Mouse (Mus musculus): Measurements from ENCODE around the gene Tma16.

Gene Tma16

DNA sequence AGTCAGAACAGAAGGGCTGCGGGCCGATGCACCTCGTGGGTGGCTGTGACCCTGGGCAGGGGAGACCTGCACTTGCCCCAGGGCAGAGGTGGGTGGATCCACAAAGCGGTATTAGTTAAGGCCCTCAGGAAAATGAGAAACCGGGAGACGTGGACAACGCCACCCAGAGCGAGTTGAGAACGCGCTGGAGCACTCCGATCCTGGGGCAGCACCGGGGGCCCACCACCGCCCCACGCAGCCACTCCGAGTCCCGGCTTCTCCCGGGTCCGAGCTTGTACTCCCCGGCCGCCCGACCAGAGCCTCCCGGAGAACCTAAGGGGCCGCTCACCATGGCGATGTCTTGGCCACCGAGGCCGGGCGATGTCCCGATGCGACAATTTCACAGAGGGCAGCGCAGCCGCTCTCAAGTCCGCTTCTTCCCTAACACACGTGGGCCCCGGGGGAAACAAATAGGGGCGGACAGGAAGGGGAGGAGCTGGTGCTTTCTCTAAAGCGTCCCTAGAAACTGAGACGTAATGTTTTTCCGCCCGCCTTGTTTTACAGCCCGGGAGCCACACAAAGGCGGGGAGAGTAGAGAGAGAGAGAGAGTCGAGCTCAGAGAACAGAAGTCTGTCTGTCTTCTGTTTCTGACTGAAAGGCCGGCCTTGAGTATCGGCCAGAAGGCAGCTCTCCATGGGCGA lies at the start of gene Tma16:
Gene Tma16 (minus strand): TSS at position 447 of the 680 bp plus-strand sequence.
- DNase-seq (ENCODE audit: low read depth, low spot score) = peak; percentile 92

DNA sequence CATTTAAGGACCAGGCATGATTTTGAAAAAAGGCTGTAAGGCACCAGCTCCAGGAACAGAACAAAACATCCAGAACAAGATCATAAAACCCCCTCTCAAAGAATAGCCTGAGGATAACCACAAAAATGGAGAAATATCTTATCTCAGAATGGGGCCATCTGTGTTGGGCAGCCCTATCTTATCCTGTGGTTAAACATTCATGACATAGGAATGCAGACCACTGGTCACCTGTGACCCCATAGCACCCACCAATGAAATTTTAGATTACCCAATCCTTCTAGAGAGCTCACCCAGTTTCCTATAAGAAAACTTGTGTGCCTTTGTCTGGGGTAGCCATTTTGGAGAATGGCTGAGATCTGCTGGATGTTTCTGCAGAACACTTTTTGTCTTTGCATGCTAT lies 34.2 kb upstream of the Tma16 start:
- no peak for DNase-seq (ENCODE audit: low read depth, low spot score)

DNA sequence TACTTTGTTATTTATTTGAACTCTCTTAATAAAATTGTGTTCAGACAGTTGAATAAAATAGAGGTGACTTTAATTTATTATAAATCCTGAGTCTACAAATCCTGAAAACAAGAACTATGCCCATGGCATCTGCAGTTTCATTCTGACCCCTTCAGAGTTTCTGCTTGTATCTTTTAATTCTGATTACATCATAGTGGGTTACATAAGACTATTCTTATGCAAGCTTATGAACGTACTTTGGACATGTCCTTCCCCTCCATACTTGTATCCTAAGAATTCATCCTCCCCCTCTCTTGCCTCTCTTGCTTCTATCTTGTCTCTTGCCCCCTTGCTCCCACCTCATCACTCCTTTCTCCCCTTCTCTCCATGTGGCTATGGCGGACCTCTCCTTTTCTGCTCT lies 32.8 kb upstream of the Tma16 start:
- no peak for DNase-seq (ENCODE audit: low read depth, low spot score)

DNA sequence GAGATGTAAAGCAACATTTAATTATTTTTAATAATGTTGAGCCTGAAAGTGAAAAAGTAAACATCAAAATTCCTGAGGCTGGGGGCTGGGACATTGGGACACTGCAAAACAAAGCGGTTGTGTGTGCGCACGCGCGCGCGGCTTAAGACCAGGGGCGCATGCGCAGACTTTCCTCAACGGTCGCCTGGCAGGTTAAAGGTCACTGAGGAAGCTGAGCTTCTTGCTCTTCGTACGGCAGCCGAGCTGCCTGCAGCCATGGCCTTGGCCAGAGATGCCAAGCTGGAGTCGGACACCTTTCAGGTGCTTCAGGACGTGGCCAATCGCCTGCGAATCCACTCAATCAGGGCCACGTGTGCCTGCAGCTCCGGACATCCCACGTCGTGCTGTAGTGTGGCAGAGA lies 25.2 kb upstream of the Tma16 start, which contains the start of gene Tktl2:
Gene Tktl2 (plus strand): TSS at position 220 of the 400 bp plus-strand sequence.
- peak; percentile 63 for DNase-seq (ENCODE audit: low read depth, low spot score)

DNA sequence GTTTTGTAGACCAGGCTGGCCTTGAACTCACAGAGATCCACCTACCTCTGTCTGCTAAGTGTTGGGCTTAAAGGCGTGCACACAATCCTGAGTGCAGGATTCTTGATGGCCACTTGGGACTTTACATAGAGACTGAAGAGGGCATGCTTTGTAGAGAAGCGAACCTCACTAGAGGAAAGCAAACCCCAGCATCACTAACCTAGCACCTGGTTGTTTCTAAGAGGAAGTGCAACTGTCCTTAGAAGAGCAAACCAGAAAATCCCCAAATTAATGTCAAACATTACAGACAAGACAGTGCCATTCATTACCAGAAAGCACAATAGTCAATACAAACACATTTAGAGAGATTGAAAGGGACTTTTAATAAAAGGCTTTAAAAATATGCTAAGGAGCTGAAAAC lies 17.1 kb upstream of the Tma16 start:
- no peak for DNase-seq (ENCODE audit: low read depth, low spot score)

DNA sequence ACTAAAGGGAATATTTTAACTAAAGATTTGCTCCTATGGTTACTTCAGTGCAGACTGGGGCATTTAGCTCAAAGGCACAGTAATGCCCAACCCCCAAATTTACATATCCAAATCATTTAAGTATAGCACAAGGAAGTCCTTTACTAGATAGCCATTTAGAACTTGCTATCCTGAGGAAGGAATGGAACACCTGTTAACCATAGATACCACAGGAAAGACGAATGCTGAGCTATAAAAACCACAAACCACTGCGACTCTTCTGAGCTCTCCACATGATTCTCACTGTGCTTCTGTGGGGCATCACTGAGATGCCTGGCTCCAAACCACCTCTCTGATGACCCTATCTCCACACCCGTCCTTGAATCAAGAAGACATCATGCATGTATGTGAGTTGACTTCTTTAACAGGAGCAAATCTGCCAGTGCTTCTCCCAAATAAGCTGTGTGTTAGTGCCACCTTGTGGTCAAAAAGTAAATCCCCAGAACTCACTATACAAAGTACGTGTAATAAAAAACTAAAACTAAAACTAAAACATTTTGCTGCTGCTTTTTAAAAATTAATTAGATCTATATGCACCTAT lies 10.8 kb upstream of the Tma16 start:
- peak; percentile 55 for DNase-seq (ENCODE audit: low read depth, low spot score)

DNA sequence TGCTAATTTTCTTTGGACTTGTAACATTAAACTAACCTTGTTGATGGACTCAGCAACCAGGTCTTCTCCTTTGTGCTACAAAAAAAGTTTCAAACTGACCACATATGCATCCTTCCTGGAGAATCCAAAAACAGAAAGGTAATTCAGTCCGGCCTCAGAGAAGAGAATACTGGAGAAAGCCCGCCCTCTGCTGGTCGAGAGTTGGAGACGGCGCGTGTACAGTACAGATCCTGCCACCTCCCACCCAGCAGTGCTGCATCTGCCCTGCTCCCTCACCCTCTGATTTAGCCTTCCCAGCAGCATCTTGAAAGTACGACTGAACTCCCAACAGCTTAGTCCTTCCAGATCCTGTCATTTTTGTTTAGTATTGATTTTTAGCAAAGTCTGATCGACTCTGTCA lies 9.4 kb upstream of the Tma16 start:
- DNase-seq (ENCODE audit: low read depth, low spot score) = peak; percentile 59

DNA sequence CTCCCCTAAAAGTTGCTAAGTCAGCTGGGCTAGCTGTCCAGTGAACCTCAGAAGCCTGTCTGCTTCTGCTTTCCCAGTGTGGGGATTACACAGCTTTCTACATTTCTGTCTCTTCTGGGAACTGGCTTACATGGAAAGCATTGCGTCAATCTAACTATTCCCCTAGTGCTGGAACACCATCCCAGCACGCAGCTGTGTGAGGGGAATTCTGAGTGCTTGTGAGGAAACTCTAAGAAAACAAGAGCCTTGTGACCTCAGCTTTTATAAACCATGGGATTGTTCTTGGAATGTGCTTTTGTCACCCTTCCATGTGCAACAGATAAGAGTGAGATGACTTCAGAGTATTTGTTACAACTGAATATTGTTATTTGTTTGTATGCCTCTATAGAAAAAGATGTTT lies 8.2 kb upstream of the Tma16 start:
- no peak for DNase-seq (ENCODE audit: low read depth, low spot score)

DNA sequence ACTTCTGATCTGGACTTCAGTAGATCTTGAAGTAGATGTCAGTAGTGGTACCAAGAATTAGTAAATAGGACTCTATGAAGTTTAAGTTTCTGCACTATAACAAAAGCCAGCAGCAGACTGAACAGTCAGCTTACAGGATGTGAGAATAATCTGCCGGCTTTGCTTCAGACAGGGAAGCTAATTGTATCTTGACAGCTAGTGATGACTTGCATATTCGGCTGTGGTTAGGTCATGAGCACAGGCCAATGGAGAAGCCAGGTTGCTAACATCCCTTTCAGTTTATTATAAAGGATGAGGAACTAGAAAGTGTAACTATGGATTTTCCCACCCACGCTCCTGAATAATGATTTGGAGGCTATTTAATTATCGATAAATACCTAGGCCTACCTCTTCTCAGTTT lies 4.3 kb upstream of the Tma16 start:
- DNase-seq (ENCODE audit: low read depth, low spot score) = no peak

DNA sequence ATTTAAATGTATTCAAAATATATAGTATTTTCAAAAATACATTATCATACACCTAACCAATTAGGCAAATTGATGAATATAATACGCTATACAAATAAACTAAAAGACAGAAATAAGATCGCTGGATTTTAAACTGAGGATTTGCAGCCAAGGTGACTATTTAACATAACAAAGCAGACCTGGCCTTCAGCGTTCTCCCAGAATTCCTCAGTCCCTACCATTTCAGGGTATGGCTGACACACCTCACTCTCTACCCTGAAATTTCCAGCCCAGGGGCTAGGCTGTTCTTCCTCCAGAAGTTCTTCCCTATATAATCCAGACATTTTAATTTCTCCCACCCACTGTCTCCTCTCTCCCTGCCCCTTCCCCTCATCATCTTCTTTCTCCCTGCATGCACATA lies 2.2 kb upstream of the Tma16 start:
- DNase-seq (ENCODE audit: low read depth, low spot score) = peak; percentile 65

DNA sequence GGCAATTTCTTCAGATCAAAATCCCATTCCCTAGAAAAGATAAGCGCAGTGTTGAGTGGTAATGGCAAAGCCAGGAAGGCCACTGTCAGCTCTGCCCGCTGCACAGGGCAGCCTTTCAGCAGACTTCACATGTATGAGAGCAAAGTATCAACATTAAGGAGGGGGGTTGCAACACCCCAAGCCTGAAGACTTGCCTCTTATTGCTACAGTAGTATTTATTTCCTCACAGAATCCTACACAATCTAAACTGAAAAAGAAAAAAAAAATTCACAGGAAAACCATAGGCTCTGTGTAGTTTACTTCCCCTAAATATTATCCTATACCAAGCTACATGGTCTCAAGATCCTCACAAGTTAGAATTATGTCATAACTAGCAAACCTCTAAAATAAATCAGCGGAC lies 9.4 kb downstream of the Tma16 start:
- DNase-seq (ENCODE audit: low read depth, low spot score) = no peak

DNA sequence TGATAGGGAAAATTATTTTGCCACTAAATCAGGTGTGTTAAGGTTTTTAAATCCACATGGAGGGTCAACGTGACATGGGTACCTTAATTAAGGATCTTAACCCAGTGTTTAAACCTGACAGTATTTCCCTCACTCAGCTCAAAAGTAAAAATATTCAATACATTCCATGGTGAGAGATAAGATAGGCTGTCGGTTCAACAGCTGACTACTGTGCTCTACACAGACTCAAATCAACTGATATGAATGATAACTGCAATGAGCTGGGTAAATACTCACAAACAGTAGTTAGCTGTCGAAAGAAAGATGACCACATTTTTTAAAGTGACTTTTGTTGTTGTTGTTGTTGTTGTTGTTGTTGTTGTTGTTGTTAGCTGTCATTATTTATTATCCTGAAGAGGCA lies 16.5 kb downstream of the Tma16 start:
- DNase-seq (ENCODE audit: low read depth, low spot score) = no peak

DNA sequence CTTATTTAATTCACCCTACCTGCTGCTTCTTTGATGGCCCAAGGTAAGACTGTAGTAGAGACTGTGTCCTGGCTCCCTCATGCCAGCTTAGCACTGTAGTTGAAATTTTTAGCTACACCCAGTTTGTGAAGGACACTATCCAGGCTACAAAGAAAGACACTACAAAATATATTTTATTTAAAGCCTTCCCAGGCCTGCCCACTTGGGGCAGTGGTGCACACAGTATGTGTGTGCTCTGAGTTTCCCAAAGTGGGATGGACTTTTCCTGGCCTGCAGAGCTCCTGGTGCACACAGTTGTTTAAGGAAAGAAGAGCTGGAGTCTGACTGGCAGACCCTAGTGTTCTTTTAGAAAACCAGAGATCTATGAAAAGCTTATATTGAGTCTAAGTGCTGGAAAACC lies 29.3 kb downstream of the Tma16 start:
- peak; percentile 48 for DNase-seq (ENCODE audit: low read depth, low spot score)

DNA sequence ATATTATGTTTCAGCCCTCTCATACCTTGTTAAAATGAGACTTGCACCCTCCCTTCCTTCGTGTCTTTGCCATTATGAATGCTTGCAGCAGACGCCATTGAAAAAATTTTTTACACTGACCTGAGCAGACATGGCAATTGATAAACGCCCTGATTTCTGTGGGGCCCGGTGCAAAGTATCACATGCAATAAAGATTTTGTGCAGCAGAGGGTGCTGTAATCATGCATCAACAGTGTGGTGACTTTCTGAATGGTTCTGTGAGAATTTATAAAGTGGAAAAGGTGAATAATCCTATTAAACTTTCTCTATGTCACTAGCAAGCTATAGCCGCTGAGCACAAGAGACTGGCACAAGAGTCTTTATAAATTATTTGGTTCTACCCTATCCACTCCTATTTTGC lies 35.6 kb downstream of the Tma16 start:
- peak; percentile 27 for DNase-seq (ENCODE audit: low read depth, low spot score)

DNA sequence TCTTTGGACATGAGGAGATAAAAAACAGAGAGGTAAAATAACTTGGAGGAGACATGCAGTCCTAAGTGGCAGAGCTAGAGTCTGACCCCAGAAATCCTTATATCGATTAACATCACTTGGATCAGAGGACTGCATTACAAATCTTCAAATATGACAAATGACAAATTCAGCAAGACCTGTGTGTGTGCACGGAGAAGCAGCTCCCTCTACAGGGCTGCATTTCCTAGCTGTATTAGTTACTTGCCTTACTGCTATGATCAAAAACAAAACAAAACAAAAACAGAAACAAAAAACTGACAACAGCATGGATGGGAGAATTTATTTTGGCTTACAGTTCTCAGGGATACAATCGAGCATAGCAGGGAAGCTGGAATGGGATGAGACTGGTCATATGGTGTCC lies 41.0 kb downstream of the Tma16 start:
- no peak for DNase-seq (ENCODE audit: low read depth, low spot score)

DNA sequence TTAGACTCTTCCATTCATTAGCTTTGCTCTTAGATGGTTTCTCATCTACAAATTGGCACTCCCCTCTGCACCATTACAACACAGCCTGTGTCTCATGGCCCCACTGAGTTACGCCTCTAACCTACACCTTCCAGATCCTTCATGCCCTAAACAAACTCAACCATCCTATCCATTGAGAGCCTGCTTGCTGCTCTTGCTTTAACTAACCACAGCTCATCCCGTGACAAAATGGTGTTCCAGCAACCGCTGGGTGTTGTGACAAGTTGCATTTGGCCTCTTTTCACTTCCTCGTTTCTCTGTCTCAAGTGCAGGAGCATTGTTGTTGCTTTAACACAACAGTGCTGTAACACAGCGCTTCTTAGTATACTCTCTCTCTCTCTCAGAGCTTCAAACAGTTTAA lies 42.2 kb downstream of the Tma16 start:
- DNase-seq (ENCODE audit: low read depth, low spot score) = no peak

DNA sequence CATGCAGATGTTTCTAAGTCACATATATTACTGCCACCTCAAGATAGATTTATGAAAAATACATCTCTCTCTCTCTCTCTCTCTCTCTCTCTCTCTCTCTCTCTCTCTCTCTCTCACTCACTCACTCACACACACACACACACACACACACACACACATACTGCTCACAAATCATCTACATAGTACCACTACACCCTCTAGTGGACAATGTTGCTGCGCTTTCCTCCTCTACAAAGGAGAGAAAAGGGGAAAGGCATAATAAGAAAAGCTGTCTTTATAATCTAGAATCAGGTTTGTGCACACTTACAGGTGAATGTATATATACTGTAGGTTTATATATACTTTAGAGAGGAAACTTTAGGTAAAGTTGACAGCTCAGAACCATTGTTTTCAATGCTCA lies 43.6 kb downstream of the Tma16 start:
- DNase-seq (ENCODE audit: low read depth, low spot score) = peak; percentile 29

DNA sequence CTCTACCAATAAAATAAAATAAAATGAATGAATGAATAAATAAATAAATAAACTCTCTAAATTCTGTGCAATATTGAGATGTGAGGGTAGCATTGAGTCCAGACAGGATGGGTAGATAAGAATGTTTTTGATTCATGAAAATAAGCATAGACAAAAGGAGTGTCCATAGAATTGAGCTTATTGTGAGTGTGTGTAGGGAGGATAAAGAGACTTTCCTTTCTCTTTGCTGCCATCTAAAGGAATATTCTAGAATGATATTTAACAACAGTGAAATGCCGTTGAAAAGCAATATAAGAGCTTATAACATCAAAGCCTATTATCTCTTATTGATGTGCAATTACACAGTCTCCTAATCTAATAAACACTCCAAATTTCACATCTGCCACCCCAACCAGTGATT lies 45.2 kb downstream of the Tma16 start:
- no peak for DNase-seq (ENCODE audit: low read depth, low spot score)

DNA sequence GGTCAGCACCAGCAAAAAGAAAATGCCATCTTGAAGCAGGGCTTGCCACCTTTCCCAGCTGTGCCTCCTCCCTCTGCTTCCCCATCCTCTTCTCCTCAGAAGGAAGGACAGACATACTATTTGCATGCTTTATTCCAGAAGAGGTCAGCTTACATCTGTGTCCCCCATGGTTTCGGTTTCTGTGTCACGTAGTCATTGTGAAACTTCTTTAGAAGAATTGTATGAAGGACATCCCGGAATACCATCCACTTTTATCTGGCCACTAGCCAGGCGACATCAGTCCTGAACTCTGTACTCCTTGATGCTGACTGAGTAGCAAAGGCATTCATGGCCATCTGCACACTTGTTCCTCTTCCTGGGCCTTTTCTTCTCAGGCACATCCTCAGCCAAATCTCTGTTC lies 47.9 kb downstream of the Tma16 start:
- no peak for DNase-seq (ENCODE audit: low read depth, low spot score)

DNA sequence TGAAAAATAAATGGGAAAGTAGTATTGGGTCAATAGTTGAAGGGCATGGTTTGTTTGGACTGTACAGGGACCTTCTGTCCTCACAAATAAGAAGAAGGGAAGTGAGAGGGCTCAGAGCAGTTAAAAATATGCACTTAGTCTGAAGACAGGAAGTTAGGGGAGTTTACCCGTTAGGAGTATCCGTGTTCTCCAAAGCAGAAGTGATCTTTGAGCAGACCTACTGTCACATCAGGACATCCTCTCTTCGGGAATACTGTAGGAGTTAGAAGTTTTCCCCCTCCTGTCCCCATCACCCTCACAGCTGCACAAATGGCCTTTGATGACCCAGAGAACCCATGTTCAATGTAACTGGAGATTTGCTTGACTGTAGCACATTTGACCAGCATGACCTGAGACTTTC lies 48.4 kb downstream of the Tma16 start:
- DNase-seq (ENCODE audit: low read depth, low spot score) = no peak

DNA sequence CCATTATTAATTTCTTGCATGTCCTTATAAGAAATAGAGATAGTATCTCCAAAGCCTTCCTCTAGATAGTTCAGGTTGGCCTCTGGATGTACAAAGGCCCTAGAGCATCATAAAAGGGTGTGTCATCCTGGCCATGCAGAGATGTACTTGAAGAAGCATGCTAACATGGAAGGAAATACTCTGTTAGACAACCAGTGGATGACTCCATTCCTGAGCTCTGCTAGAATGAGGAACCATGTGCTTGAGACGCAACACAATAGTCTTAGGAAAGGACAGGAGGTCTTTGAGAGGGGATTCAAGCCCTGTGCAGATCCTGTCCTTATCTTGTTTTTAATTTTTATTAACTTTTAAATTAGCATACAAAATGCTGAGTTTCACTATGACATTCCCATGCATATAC lies 49.5 kb downstream of the Tma16 start:
- DNase-seq (ENCODE audit: low read depth, low spot score) = no peak

DNA sequence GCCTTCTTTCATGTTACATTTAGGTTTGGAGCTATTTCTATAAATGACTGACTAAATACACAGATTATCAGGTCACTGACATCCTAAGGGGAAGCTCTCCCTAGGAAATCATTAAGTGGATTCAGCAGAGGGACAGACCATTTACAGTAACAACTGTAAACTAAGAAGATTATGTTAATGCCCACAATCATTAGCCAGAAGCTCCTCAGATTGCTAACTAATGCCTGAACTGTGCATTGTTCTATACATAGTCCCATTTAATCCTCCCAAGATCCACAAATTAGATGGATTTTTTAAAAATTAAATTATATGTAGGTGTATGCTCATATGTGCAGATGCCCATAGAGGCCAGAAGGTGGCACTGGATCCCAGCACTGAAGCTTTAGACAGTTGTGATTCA lies 52.8 kb downstream of the Tma16 start:
- DNase-seq (ENCODE audit: low read depth, low spot score) = peak; percentile 16

DNA sequence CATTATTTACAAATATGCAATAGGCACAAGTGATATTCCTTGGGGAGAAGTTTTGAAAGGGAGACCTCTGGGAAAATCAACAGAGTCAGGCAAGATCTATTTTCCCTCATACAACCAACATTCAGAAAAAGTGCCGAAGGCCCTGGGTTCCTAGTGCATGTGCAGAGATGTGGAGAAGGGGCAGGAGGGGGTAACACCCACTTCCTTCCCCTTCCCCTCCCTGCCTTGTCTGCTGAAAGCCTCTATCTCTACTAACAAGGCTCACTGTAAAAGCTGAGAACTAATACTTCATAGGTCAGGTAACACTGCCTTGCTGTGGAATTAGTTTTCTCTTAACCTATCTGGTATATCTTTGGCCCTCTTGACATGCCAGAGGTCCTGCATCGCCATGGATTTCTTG lies 55.7 kb downstream of the Tma16 start:
- DNase-seq (ENCODE audit: low read depth, low spot score) = no peak
